Mouse (Mus musculus) heart, embryonic 11.5 days (tissue): Measurements from ENCODE around the gene Dlgap1. TPM values are rescaled to one million over a fixed set of nuclear protein-coding genes. Genes with fewer than 3 reads are reported as not detected.
"Not testable (repeated sequence)": the region's sequence is repeated elsewhere in the genome, so short reads cannot be mapped to it uniquely, and the experiment has no call there.

Source experiments
- ATAC-seq: fragments of 200-750 bp; cut with Nextera tagmentation; replicated peaks from 2 replicates; pipeline ENCODE4 v1.8.0; 2017; ENCODE audit warnings: moderate library complexity; ENCODE audit not compliant: insufficient number of reproducible peaks, low FRiP score, low TSS enrichment
- H3K27ac ChIP-seq: fragments of 300-500 bp; sonication (generic); 2 replicates; pipeline ENCODE4 v1.5.1; 2014; ENCODE audit warnings: mild to moderate bottlenecking, low read depth, low read length
- H3K27me3 ChIP-seq: fragments of 300-500 bp; sonication (generic); 2 replicates; pipeline ENCODE4 v1.6.1; 2014; ENCODE audit warnings: mild to moderate bottlenecking, low read length, mixed read lengths; ENCODE audit not compliant: control insufficient read depth, insufficient read depth
- H3K36me3 ChIP-seq: fragments of 300-500 bp; sonication (generic); 2 replicates; pipeline ENCODE4 v1.6.1; 2014; ENCODE audit warnings: mild to moderate bottlenecking, low read length, moderate library complexity, mixed read lengths; ENCODE audit not compliant: control insufficient read depth, insufficient read depth
- H3K4me1 ChIP-seq: fragments of 300-500 bp; sonication (generic); 2 replicates; pipeline ENCODE4 v1.6.1; 2014; ENCODE audit warnings: low read length; ENCODE audit not compliant: control insufficient read depth, insufficient read depth
- H3K4me2 ChIP-seq: fragments of 300-500 bp; sonication (generic); 2 replicates; pipeline ENCODE4 v1.6.1; 2014; ENCODE audit warnings: mild to moderate bottlenecking, moderate library complexity
- H3K4me3 ChIP-seq: fragments of 300-500 bp; sonication (generic); 2 replicates; pipeline ENCODE4 v1.5.1; 2014; ENCODE audit warnings: low read depth, low read length
- H3K9ac ChIP-seq: fragments of 300-500 bp; sonication (generic); 2 replicates; pipeline ENCODE4 v1.6.1; 2014; ENCODE audit warnings: mild to moderate bottlenecking, low read depth, low read length, moderate library complexity
- H3K9me3 ChIP-seq: fragments of 300-500 bp; sonication (generic); replicated peaks from 2 replicates; pipeline ENCODE4 v1.6.1; 2016; ENCODE audit warnings: low read length; ENCODE audit not compliant: control insufficient read depth
- WGBS: fragments of 180-500 bp; shearing (Covaris S2); extraction: QIAGEN DNeasy Blood & Tissue Kit; methylation state at CpG from one replicate; pipeline ENCODE4 v1.1.7; 2014; ENCODE audit not compliant: insufficient replicate concordance; 5-methylcytosine and 5-hydroxymethylcytosine counted together
- polyA plus RNA-seq: library from polyadenylated mRNA; unstranded; fragments of >200 nt; fragmentation: Nextera tagmentation; extraction: Ambion mirVana; gene quantifications from 2 replicates; pipeline ENCODE4 v1.2.1, GENCODE M21; 2014

Gene Dlgap1
- polyA plus RNA-seq, 1 experiment from 2014 or later, result 1.3 TPM

DNA sequence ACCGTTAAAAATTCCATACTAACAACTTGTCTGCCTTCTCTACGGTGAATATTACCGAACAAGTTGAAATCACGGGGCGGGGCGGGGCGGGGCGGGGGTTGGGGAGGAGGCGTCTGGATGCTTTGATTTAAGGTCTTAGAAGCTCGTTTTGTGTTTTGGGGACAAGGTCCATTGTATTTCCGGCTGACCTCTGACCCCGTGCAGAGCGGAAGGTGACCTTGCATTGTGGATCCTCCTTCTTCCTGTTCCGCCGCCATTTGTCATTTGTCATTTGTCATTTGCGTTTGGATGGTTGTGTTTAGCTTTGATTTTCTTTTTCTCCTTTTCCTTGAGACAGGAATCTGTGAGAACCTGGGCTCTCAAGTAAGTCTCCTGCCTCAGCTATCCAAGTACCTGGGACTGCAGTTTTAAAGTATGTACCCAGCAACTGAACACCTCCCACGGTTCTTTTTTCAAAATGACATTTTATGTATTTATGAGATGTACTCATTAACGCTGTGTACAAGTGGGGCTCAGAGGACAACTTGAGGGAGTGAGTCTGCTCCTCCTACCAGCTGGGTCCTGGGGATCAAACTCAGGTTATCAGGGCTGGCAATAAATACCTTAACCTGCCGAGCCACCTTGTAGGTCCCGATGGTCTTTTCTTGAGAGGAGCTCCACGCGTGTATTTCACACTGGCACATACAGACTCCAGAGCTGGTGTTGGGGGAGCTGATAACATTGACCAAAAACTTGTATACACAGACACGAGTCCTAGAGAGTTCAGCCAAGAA lies 861.3 kb downstream of the Dlgap1 start:
- Histone ChIP-seq H3K4me1 (no peaks in the 10 kb centered on the region), H3K9me3 (no peaks in the 10 kb centered on the region), H3K27me3 (no peaks in the 10 kb centered on the region), H3K4me3 (no peak overlapping the region), H3K4me2 (no peak overlapping the region), H3K9ac (no peak overlapping the region), H3K27ac (no peak overlapping the region), H3K36me3 (no peaks in the 10 kb centered on the region)
- no peak for ATAC-seq
- 79% methylated on average over 23 of the region's 23 CpGs for WGBS

DNA sequence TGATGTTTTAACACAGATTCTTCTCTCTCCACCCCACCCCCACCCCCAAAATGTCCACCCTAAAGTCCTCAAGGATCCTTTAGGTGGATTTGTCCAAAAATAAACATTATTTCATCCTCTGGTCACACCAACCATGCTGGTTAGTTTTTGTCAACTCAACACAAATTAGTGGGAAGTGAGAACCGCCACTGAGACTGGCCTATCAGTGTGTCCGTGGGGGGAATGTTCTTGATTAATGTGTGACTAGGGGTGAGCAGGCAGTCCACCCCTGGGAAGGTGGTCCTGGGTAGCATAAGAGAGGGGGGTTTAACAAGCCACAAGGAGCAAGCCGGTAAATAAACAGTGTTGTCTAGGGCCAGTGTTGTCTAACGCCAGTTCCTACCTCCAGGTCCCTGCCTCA lies 862.7 kb downstream of the Dlgap1 start:
- 69% methylated on average over 4 of the region's 4 CpGs for WGBS
- no peaks in the 10 kb centered on the region for H3K36me3 ChIP-seq
- H3K9ac ChIP-seq, result no peak overlapping the region
- H3K9me3 ChIP-seq, result no peaks in the 10 kb centered on the region
- H3K27me3 ChIP-seq, result no peaks in the 10 kb centered on the region
- no peaks in the 10 kb centered on the region for H3K4me1 ChIP-seq
- H3K4me2 ChIP-seq, result no peak overlapping the region
- no peak overlapping the region for H3K4me3 ChIP-seq
- no peak overlapping the region for H3K27ac ChIP-seq
- no peak for ATAC-seq

DNA sequence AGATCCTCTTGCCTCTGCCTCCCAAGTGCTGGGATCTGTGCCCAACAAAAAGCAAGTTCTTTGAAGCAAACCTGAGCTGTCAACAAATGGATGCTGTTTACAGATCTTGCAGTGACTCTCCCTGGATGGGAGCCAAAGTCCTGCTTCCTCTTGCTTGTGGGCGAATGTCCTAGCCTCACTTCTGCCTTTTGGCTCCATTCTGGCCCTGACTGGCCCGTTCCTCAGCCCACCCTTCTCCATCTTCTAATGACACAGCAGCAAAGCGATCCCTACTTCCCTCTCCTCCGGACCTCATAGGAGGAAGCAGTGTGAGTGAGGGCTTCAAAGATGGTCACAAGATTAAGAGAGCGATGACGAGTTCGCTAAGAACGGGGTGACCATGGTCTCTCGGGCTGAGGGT lies 863.7 kb downstream of the Dlgap1 start:
- no peak for ATAC-seq
- no peaks in the 10 kb centered on the region for H3K4me1 ChIP-seq
- no peak overlapping the region for H3K4me3 ChIP-seq
- no peak overlapping the region for H3K27ac ChIP-seq
- H3K9ac ChIP-seq, result no peak overlapping the region
- no peaks in the 10 kb centered on the region for H3K9me3 ChIP-seq
- H3K27me3 ChIP-seq, result no peaks in the 10 kb centered on the region
- H3K4me2 ChIP-seq, result no peak overlapping the region
- WGBS, result 71% methylated on average over 9 of the region's 9 CpGs
- H3K36me3 ChIP-seq, result no peaks in the 10 kb centered on the region

DNA sequence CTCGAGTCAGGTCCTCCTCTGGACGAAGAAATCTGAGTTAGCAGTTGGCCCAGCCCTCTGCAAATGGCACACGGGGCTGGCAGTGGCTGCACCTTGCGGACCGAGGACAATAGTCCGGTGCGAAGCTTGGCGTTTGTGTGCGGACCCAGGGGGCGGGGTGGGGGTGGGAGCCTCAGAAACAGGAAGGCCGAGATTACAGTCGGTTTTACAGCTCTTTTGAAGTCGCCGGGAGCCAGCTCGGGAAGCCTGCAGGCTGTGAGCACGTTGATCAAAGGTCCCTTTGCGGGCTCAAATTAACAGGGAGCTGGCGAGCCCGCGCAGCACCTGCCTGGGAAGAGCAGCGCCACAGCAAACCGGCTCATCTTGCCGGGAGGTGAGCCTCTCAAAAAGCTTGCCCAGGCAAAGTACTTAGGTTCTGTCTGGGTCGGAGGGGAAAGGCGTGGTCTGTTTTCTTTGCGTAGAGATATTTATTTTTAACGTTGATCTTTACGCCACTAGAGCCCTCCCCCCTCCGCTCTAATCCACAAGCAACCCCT lies 865.6 kb downstream of the Dlgap1 start:
- Histone ChIP-seq H3K4me2 (peak overlapping the region; percentile 94), H3K9ac (peak overlapping the region; percentile 67), H3K27ac (no peak overlapping the region), H3K4me3 (peak overlapping the region; percentile 52), H3K36me3 (0 out of 2 replicates have a peak, but pooled peaks cover 2% of the 10 kb centered on the region), H3K27me3 (no peaks in the 10 kb centered on the region), H3K9me3 (no peaks in the 10 kb centered on the region), H3K4me1 (no peaks in the 10 kb centered on the region)
- no peak for ATAC-seq
- under 1% methylated on average over 29 of the region's 29 CpGs for WGBS

DNA sequence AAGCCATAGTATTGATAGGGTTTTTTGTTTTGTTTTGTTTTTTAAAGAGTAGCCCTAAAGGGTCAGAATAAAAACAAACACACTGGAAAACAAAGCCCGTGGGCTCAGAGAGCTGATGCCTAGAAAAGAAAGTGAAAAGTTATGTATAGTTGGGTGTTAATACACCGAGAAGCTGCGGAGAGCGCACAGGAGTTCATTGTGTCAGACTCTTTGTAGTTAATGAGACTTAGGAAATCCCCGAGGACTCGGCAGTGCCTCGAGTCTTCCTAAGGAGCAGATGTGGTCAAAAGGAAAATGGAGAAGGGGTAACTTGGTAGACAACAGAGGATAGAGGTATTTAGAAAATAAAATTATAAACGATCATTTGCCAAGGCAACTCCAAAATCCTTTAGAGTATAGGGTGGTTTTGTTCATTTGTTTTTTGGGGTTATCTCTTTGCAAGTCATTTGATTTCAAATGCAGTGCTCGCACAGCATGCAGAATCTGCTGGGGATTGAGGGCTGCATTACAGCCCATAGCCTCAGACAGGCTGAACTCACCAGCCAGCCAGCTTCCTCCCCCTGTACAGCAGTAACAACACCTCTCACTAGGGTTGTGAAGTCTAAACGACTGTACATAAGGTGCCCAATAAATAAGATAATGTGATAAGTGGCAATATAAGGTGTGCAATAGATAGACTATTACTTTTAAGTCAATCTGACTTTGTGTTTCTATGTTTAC lies 866.4 kb downstream of the Dlgap1 start:
- Histone ChIP-seq H3K4me1 (no peaks in the 10 kb centered on the region), H3K27me3 (no peaks in the 10 kb centered on the region), H3K27ac (no peak overlapping the region), H3K36me3 (0 out of 2 replicates have a peak, but pooled peaks cover 2% of the 10 kb centered on the region), H3K9ac (no peak overlapping the region), H3K4me2 (peak overlapping the region; percentile 94), H3K9me3 (no peaks in the 10 kb centered on the region), H3K4me3 (peak overlapping the region; percentile 52)
- ATAC-seq, result no peak
- WGBS, result 5% methylated on average over 10 of the region's 10 CpGs

DNA sequence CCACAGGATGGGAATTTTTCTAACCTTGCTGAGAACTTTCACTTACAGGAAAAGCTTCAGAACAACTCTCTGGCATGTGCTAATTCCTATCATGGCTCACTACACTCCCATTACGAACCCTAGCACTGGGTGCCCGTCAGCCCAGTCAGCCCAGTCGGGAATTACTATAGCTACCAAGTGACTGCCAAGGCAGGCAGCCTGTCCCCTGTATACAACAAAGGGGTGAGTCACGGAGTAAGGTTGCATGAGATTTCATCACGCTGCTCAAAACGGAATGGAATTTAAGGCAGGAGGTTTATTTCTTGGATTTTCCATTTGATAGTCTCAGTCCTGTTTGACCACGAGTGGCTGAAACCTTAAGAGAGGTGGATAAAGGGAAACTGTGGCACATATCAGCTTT lies 867.9 kb downstream of the Dlgap1 start:
- no peak overlapping the region for H3K4me3 ChIP-seq
- no peak overlapping the region for H3K27ac ChIP-seq
- peaks cover 5% of the 10 kb centered on the region; the same call in 1 of the 2 replicates for H3K36me3 ChIP-seq
- no peaks in the 10 kb centered on the region for H3K27me3 ChIP-seq
- H3K9ac ChIP-seq, result no peak overlapping the region
- 60% methylated on average over 7 of the region's 7 CpGs for WGBS
- no peaks in the 10 kb centered on the region for H3K4me1 ChIP-seq
- no peak overlapping the region for H3K4me2 ChIP-seq
- ATAC-seq, result no peak
- no peaks in the 10 kb centered on the region for H3K9me3 ChIP-seq

DNA sequence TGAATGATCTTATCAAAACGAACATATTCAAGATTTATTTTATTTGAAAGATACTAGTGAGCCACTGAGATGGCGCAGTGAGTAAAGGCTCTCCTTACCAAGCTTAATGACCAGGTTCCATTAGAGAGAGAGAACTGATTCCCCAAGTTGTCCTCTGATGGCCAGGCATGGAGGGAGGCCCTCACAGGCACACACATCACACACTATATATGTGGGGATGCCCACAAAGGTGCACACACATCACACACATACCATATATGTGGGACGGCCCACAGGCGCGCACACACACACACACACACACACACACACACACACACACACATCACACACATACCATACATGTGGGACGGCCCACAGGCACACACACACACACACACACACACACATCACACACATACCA lies 868.6 kb downstream of the Dlgap1 start:
- WGBS, result 94% methylated on average over 5 of the region's 6 CpGs
- H3K4me3 ChIP-seq, H3K9ac ChIP-seq, H3K36me3 ChIP-seq, H3K4me1 ChIP-seq, H3K4me2 ChIP-seq, ATAC-seq, H3K27me3 ChIP-seq, H3K27ac ChIP-seq, H3K9me3 ChIP-seq: not testable (repeated sequence)

DNA sequence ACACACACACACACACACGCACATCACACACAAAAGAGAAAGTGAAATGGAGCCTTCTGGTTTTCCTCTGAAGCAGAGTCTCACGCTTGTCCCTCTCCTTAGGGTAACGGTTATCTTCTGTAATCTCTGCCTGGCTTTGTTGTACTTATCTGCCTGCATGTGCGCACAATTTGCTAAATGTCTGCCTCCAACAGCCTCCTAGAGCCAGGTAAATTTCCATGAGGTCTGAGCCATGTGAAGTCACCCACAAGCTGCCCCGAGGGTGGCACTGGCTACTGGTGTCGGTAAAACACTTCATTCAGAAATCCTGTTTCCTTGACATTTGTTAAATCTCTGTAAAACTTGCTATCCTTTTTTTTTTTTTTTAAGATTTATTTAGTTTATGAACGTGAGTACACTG lies 869.2 kb downstream of the Dlgap1 start:
- WGBS, result 75% methylated on average over 7 of the region's 7 CpGs
- Histone ChIP-seq H3K4me2 (no peak overlapping the region), H3K4me3 (no peak overlapping the region), H3K9ac (no peak overlapping the region), H3K27me3 (no peaks in the 10 kb centered on the region), H3K36me3 (peaks cover 8% of the 10 kb centered on the region; the same call in 1 of the 2 replicates), H3K27ac (no peak overlapping the region), H3K4me1 (no peaks in the 10 kb centered on the region), H3K9me3 (no peaks in the 10 kb centered on the region)
- ATAC-seq, result no peak
